Mouse (Mus musculus): Measurements from ENCODE around the gene Otulin. TPM values are rescaled to one million over a fixed set of nuclear protein-coding genes. Genes with fewer than 3 reads are reported as not detected.

The Otulin gene
- total and polyA plus RNA-seq, 3 experiments: 33.8 to 40.3 (median 37.4) TPM

DNA sequence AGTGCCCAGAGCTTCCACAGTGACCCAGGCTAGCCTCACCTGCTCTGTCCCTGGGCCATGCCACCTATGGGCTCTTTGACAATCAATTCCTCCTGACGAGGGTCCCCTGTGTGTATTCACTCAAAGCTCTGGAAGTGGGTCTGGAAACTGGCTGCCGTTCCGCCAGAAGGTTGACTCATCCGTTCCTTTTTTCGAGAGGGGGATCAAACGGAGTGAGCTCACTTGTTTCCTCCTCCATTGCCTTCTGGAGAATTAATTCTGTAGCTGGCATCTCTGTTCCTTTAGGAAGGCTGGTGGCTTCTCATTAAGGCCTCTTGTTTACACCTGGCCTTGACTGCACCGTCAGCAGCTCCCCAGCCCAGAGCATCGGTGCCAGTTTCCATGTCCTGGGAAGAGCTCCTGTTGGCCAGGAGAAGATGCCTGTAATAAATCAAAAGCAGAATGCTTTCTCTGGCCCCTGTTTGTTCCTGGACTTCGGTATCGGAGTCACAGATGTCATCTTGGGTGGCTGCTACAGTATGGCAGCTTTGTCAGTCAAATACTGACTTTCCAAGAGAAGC lies 64.8 kb downstream of the Otulin start:
- Histone ChIP-seq H3K4me1 (ENCODE audit: insufficient read depth, low read depth, low read length) (no peaks in the 10 kb centered on the region), H3K9me3 (replicated peaks) (no peaks in the 10 kb centered on the region), H3K4me3 (ENCODE audit: low read depth, low read length) (no peak overlapping the region), H3K36me3 (replicated peaks) (peaks cover 94% of the 10 kb centered on the region), H3K27me3 (ENCODE audit: insufficient read depth, low read length) (no peaks in the 10 kb centered on the region)
- DNase-seq (ENCODE audit: low spot score) (no peak), ATAC-seq (ENCODE audit: extremely low read depth, insufficient number of reproducible peaks, low FRiP score, poor library complexity, severe bottlenecking) (no peak)
- TF ChIP-seq POLR2AphosphoS5 (IDR thresholded peaks at IDR 0.05; ENCODE audit: insufficient replicate concordance, low read depth, low read length): no peak
- TF ChIP-seq GATA1 (IDR thresholded peaks at IDR 0.05; ENCODE audit: borderline replicate concordance, low read length): no peak
- TF ChIP-seq TAL1 (conservative IDR thresholded peaks at IDR 0.05; ENCODE audit: low read depth, low read length): no peak
- TF ChIP-seq GATA2 (IDR thresholded peaks at IDR 0.05; ENCODE audit: borderline replicate concordance, low read depth, low read length): no peak
- TF ChIP-seq CTCF (IDR thresholded peaks at IDR 0.05; ENCODE audit: low read depth, low read length): no peak

- no peaks in the 10 kb centered on the region for H3K9me3 ChIP-seq (replicated peaks)
- no peak overlapping the region for H3K4me3 ChIP-seq (ENCODE audit: low read depth, low read length)
- H3K36me3 ChIP-seq (replicated peaks): peaks cover 95% of the 10 kb centered on the region
- H3K27me3 ChIP-seq (ENCODE audit: insufficient read depth, low read length): no peaks in the 10 kb centered on the region
- DNase-seq (ENCODE audit: low spot score) (no peak), ATAC-seq (ENCODE audit: extremely low read depth, insufficient number of reproducible peaks, low FRiP score, poor library complexity, severe bottlenecking) (no peak)
- H3K4me1 ChIP-seq (ENCODE audit: insufficient read depth, low read depth, low read length): peaks cover 4% of the 10 kb centered on the region; the same call in 1 of the 2 replicates
- TF ChIP-seq CTCF (IDR thresholded peaks at IDR 0.05; ENCODE audit: low read depth, low read length): no peak
- TF ChIP-seq GATA2 (IDR thresholded peaks at IDR 0.05; ENCODE audit: borderline replicate concordance, low read depth, low read length): no peak
- no peak for TF ChIP-seq POLR2AphosphoS5 (IDR thresholded peaks at IDR 0.05; ENCODE audit: insufficient replicate concordance, low read depth, low read length)
- no peak for TF ChIP-seq TAL1 (conservative IDR thresholded peaks at IDR 0.05; ENCODE audit: low read depth, low read length)
- TF ChIP-seq GATA1 (IDR thresholded peaks at IDR 0.05; ENCODE audit: borderline replicate concordance, low read length): no peak
Observed at GRCm38 (mm10) chr15:27564106-27565100, 66.1 kb downstream of the Otulin start.

DNA sequence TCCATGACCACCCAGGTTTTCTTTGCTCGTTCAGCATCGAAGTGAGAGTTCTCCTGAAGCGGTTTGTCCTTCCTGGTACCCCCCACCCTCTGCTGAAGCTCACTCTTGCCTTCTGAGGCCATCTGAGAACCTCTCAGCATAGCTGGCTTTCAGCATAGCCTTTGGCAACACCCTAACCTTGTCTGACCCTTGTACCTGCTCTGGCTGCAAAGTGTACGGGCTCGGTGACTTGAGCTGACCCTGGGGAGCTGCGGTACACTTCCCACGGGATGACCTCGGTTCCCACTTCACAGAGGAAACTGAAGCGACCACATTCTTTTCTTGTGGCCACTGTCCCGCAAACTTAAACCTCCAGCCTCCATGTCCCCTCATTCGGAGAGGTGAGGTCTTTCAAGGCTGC lies 70.2 kb downstream of the Otulin start:
- TF ChIP-seq GATA1 (IDR thresholded peaks at IDR 0.05; ENCODE audit: borderline replicate concordance, low read length) (no peak), CTCF (IDR thresholded peaks at IDR 0.05; ENCODE audit: low read depth, low read length) (no peak), GATA2 (IDR thresholded peaks at IDR 0.05; ENCODE audit: borderline replicate concordance, low read depth, low read length) (no peak), TAL1 (conservative IDR thresholded peaks at IDR 0.05; ENCODE audit: low read depth, low read length) (no peak), POLR2AphosphoS5 (IDR thresholded peaks at IDR 0.05; ENCODE audit: insufficient replicate concordance, low read depth, low read length) (no peak)
- ATAC-seq (ENCODE audit: extremely low read depth, insufficient number of reproducible peaks, low FRiP score, poor library complexity, severe bottlenecking) (no peak), DNase-seq (ENCODE audit: low spot score) (no peak)
- Histone ChIP-seq H3K4me1 (ENCODE audit: insufficient read depth, low read depth, low read length) (peaks cover 9% of the 10 kb centered on the region; the same call in 1 of the 2 replicates), H3K9me3 (replicated peaks) (no peaks in the 10 kb centered on the region), H3K4me3 (ENCODE audit: low read depth, low read length) (no peak overlapping the region), H3K27me3 (ENCODE audit: insufficient read depth, low read length) (no peaks in the 10 kb centered on the region), H3K36me3 (replicated peaks) (peaks cover 92% of the 10 kb centered on the region)

- Histone ChIP-seq H3K9me3 (replicated peaks) (no peaks in the 10 kb centered on the region), H3K4me3 (ENCODE audit: low read depth, low read length) (no peak overlapping the region), H3K27me3 (ENCODE audit: insufficient read depth, low read length) (no peaks in the 10 kb centered on the region), H3K36me3 (replicated peaks) (peaks cover 89% of the 10 kb centered on the region), H3K4me1 (ENCODE audit: insufficient read depth, low read depth, low read length) (peaks cover 11% of the 10 kb centered on the region)
- ATAC-seq (ENCODE audit: extremely low read depth, insufficient number of reproducible peaks, low FRiP score, poor library complexity, severe bottlenecking): no peak
- no peak for TF ChIP-seq TAL1 (conservative IDR thresholded peaks at IDR 0.05; ENCODE audit: low read depth, low read length)
- no peak for TF ChIP-seq GATA2 (IDR thresholded peaks at IDR 0.05; ENCODE audit: borderline replicate concordance, low read depth, low read length)
- TF ChIP-seq CTCF (IDR thresholded peaks at IDR 0.05; ENCODE audit: low read depth, low read length): no peak
- TF ChIP-seq POLR2AphosphoS5 (IDR thresholded peaks at IDR 0.05; ENCODE audit: insufficient replicate concordance, low read depth, low read length): no peak
- TF ChIP-seq GATA1 (IDR thresholded peaks at IDR 0.05; ENCODE audit: borderline replicate concordance, low read length): no peak
- no peak for DNase-seq (ENCODE audit: low spot score)
Observed at GRCm38 (mm10) chr15:27558456-27559147, 71.9 kb downstream of the Otulin start.

GRCm38 (mm10) chr15:27553554-27553953 lies 76.9 kb downstream of the Otulin start:
- Histone ChIP-seq H3K9me3 (replicated peaks) (no peaks in the 10 kb centered on the region), H3K4me1 (ENCODE audit: insufficient read depth, low read depth, low read length) (peaks cover 17% of the 10 kb centered on the region), H3K27me3 (ENCODE audit: insufficient read depth, low read length) (no peaks in the 10 kb centered on the region), H3K4me3 (ENCODE audit: low read depth, low read length) (no peak overlapping the region), H3K36me3 (replicated peaks) (peaks cover 90% of the 10 kb centered on the region)
- no peak for TF ChIP-seq CTCF (IDR thresholded peaks at IDR 0.05; ENCODE audit: low read depth, low read length)
- no peak for TF ChIP-seq GATA1 (IDR thresholded peaks at IDR 0.05; ENCODE audit: borderline replicate concordance, low read length)
- no peak for TF ChIP-seq GATA2 (IDR thresholded peaks at IDR 0.05; ENCODE audit: borderline replicate concordance, low read depth, low read length)
- TF ChIP-seq TAL1 (conservative IDR thresholded peaks at IDR 0.05; ENCODE audit: low read depth, low read length): no peak
- DNase-seq (ENCODE audit: low spot score): no peak
- ATAC-seq (ENCODE audit: extremely low read depth, insufficient number of reproducible peaks, low FRiP score, poor library complexity, severe bottlenecking): no peak

Measured in G1E (cell line).